Mouse (Mus musculus): ENCODE measurements at regions not wholly inside any gene's neighbourhood (a gene's known extent, or its start where the extent isn't known, plus 50 kb on each side); places are given as distances from the start of the nearest gene placed in this dataset.

GRCm38 (mm10) chr1:133981185-133981584 lies 55.9 kb upstream of the Fmod start:
- H3K4me3 ChIP-seq (ENCODE audit: low read depth, low read length) = no peak overlapping the region
- WGBS = 76% methylated on average over 4 of the region's 4 CpGs
- H3K4me1 ChIP-seq (ENCODE audit: control insufficient read depth, insufficient read depth) = no peaks in the 10 kb centered on the region
- H3K27ac ChIP-seq (ENCODE audit: low read depth) = no peak overlapping the region
- no peaks in the 10 kb centered on the region for H3K36me3 ChIP-seq (replicated peaks; ENCODE audit: control insufficient read depth, insufficient read depth, low read length)
- no peak for TF ChIP-seq CTCF (IDR thresholded peaks at IDR 0.05; ENCODE audit: low read depth)
- TF ChIP-seq EP300 (IDR thresholded peaks at IDR 0.05; ENCODE audit: low read depth) = no peak
- no peak overlapping the region for H3K9ac ChIP-seq (replicated peaks; ENCODE audit: low read depth, low read length)
- no peak overlapping the region for H3K4me2 ChIP-seq (ENCODE audit: low read depth, low read length)
- DNase-seq (ENCODE audit: low spot score) (no peak), ATAC-seq (ENCODE audit: insufficient read depth, low read depth) (no peak)
- H3K27me3 ChIP-seq (ENCODE audit: control insufficient read depth, insufficient read depth, low read length) = no peaks in the 10 kb centered on the region
- no peaks in the 10 kb centered on the region for H3K9me3 ChIP-seq (replicated peaks; ENCODE audit: control insufficient read depth, low read length)

DNA sequence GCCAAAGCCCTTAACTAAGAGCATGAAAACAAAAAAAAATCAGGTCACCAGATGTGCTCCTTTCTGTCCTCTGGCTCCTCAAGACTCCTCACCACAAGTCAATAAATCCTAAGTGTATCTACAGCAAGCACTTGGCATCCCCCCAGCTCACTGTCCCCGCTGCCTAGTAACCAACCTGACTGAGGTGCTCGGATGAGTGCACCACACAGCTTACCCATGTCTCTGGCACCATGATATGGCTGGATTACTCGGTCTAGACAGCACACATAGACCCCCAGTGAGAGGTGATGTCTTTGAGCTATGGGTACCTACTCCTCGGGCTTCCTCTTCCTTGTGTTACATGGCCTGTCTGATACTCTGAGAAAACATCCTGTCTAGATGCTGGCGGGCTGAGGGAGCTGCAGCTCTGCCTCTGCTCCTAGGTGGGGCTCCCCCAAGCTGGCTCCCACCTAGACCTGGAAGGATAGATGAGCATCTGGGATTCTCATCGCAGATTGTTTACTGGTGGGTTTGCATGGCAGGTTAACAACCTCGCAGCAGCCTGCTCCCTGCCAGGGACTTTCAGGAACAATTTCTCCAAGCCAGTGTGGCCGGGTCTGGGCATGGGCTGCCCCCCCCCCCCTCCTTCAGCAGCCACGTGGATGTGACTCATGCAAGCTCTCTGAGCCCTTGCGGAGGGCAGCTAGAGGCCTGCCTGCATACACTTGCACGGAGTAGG lies 57.2 kb upstream of the Prelp start:
- no peaks in the 10 kb centered on the region for H3K27me3 ChIP-seq (ENCODE audit: control insufficient read depth, insufficient read depth, low read length)
- ATAC-seq (ENCODE audit: insufficient read depth, low read depth) (peak; percentile 64; the same call in 1 of the 2 replicates), DNase-seq (ENCODE audit: low spot score) (no peak)
- TF ChIP-seq CTCF (IDR thresholded peaks at IDR 0.05; ENCODE audit: low read depth) (no peak), EP300 (IDR thresholded peaks at IDR 0.05; ENCODE audit: low read depth) (no peak)
- no peak overlapping the region for H3K4me2 ChIP-seq (ENCODE audit: low read depth, low read length)
- H3K4me3 ChIP-seq (ENCODE audit: low read depth, low read length) = no peak overlapping the region
- H3K36me3 ChIP-seq (replicated peaks; ENCODE audit: control insufficient read depth, insufficient read depth, low read length) = no peaks in the 10 kb centered on the region
- no peak overlapping the region for H3K27ac ChIP-seq (ENCODE audit: low read depth)
- no peaks in the 10 kb centered on the region for H3K9me3 ChIP-seq (replicated peaks; ENCODE audit: control insufficient read depth, low read length)
- H3K4me1 ChIP-seq (ENCODE audit: control insufficient read depth, insufficient read depth) = no peaks in the 10 kb centered on the region
- no peak overlapping the region for H3K9ac ChIP-seq (replicated peaks; ENCODE audit: low read depth, low read length)
- 43% methylated on average over 11 of the region's 11 CpGs for WGBS

GRCm38 (mm10) chr1:133977260-133977659 lies 56.0 kb upstream of the Prelp start:
- ATAC-seq (ENCODE audit: insufficient read depth, low read depth) (no peak), DNase-seq (ENCODE audit: low spot score) (no peak)
- TF ChIP-seq CTCF (IDR thresholded peaks at IDR 0.05; ENCODE audit: low read depth) (no peak), EP300 (IDR thresholded peaks at IDR 0.05; ENCODE audit: low read depth) (no peak)
- Histone ChIP-seq H3K9me3 (replicated peaks; ENCODE audit: control insufficient read depth, low read length) (no peaks in the 10 kb centered on the region), H3K27ac (ENCODE audit: low read depth) (no peak overlapping the region), H3K4me3 (ENCODE audit: low read depth, low read length) (no peak overlapping the region), H3K4me2 (ENCODE audit: low read depth, low read length) (no peak overlapping the region), H3K4me1 (ENCODE audit: control insufficient read depth, insufficient read depth) (0 out of 2 replicates have a peak, but pooled peaks cover 3% of the 10 kb centered on the region), H3K27me3 (ENCODE audit: control insufficient read depth, insufficient read depth, low read length) (no peaks in the 10 kb centered on the region), H3K9ac (replicated peaks; ENCODE audit: low read depth, low read length) (no peak overlapping the region), H3K36me3 (replicated peaks; ENCODE audit: control insufficient read depth, insufficient read depth, low read length) (no peaks in the 10 kb centered on the region)
- WGBS = 63% methylated on average over 7 of the region's 7 CpGs

- DNase-seq (ENCODE audit: low spot score) (no peak), ATAC-seq (ENCODE audit: insufficient read depth, low read depth) (no peak)
- Histone ChIP-seq H3K4me1 (ENCODE audit: control insufficient read depth, insufficient read depth) (0 out of 2 replicates have a peak, but pooled peaks cover 3% of the 10 kb centered on the region), H3K9me3 (replicated peaks; ENCODE audit: control insufficient read depth, low read length) (no peaks in the 10 kb centered on the region), H3K4me3 (ENCODE audit: low read depth, low read length) (no peak overlapping the region), H3K9ac (replicated peaks; ENCODE audit: low read depth, low read length) (no peak overlapping the region), H3K36me3 (replicated peaks; ENCODE audit: control insufficient read depth, insufficient read depth, low read length) (no peaks in the 10 kb centered on the region), H3K4me2 (ENCODE audit: low read depth, low read length) (no peak overlapping the region), H3K27ac (ENCODE audit: low read depth) (no peak overlapping the region), H3K27me3 (ENCODE audit: control insufficient read depth, insufficient read depth, low read length) (no peaks in the 10 kb centered on the region)
- 71% methylated on average over 2 of the region's 2 CpGs for WGBS
- TF ChIP-seq EP300 (IDR thresholded peaks at IDR 0.05; ENCODE audit: low read depth) (no peak), CTCF (IDR thresholded peaks at IDR 0.05; ENCODE audit: low read depth) (no peak)
These were observed 52.6 kb upstream of the Prelp start for GRCm38 (mm10) chr1:133973801-133974200.

- H3K4me2 ChIP-seq (ENCODE audit: low read depth, low read length) = no peak overlapping the region
- WGBS = 45% methylated on average over 3 of the region's 3 CpGs
These were observed 50.1 kb upstream of the Prelp start for GRCm38 (mm10) chr1:133971290-133971689.

More at GRCm38 (mm10) chr1:133971290-133971689, 50.1 kb upstream of the Prelp start:
- Histone ChIP-seq H3K4me1 (ENCODE audit: control insufficient read depth, insufficient read depth) (0 out of 2 replicates have a peak, but pooled peaks cover 3% of the 10 kb centered on the region), H3K9ac (replicated peaks; ENCODE audit: low read depth, low read length) (no peak overlapping the region), H3K4me3 (ENCODE audit: low read depth, low read length) (no peak overlapping the region), H3K27ac (ENCODE audit: low read depth) (no peak overlapping the region), H3K27me3 (ENCODE audit: control insufficient read depth, insufficient read depth, low read length) (no peaks in the 10 kb centered on the region), H3K9me3 (replicated peaks; ENCODE audit: control insufficient read depth, low read length) (no peaks in the 10 kb centered on the region), H3K36me3 (replicated peaks; ENCODE audit: control insufficient read depth, insufficient read depth, low read length) (no peaks in the 10 kb centered on the region)
- TF ChIP-seq EP300 (IDR thresholded peaks at IDR 0.05; ENCODE audit: low read depth) = no peak
- no peak for TF ChIP-seq CTCF (IDR thresholded peaks at IDR 0.05; ENCODE audit: low read depth)
- ATAC-seq (ENCODE audit: insufficient read depth, low read depth) (no peak), DNase-seq (ENCODE audit: low spot score) (no peak)

Data from heart, postnatal 0 days (tissue).